Mouse (Mus musculus) yolk sac, embryonic 10.5 days (tissue): ENCODE results near the gene Exoc3l4.

ENCODE experiments used
- DNase-seq: peaks from one replicate; pipeline ENCODE4 v3.0.0-alpha.2; 2017; ENCODE audit warnings: low spot score

The Exoc3l4 gene

DNA sequence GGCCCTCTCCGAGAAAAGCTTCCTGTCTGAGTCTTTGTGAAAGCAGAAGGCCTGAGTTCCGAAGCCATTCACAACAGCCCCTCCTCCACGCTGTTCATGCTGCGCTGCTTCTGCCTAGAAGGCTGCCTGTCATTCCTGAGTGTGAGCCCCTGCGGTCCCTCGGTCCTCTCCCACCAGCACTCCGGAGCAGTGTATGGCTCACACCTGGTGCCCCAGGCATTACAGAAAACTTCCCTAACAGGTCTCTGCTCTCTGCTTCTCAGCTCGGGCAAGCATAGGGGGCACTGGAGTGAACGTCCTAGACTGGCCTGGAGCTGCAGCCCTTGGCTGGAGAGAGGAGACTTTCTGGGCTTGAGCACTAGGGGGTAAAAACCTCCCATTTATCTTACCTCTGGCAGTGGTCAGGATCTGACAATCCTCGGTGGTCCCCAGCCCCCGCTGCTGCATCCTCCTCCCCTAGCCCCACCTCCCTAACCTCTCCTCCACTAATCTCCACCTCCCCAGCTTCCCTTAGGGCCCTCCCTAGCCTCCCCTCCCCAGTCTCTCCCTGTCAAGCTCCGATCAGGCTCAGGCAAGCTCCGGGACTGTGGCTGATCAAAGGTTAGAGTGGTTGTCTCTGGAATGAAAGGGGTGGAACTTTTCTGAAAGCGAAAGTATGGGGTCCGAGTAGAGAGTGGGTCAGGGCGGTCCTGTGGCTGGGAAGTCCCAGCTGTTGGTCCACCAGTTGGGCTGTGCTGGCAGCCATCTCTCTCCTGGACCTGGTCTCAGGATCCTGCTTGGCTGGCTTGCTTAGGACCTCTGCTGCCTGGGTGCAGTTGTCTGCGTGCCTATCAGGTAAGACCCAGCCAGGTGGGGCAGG, at the start of gene Exoc3l4:
Gene Exoc3l4 (plus strand): TSS at position 97 of the 859 bp plus-strand sequence.
- DNase-seq, result peak; percentile 73

DNA sequence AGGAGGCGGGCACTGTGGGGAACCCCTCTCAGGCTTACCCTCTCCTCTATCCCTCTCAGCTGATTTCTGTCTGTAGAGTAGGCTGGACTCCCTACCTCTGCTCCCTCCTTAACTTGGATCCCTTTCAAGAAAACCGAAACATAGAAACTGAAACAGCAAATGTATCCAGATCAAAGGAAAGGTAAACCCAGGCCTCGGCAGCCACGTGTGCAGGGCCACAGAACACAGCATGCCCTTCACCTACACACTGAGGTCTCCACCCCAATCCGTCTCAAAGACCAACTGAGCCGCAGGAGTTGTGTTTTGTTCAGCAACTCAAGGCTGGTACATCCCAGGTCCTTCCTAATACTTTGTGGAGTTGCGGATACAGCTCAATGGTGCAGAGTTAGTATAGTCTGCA, 49.8 kb upstream of the Exoc3l4 start:
- DNase-seq, result no peak

DNA sequence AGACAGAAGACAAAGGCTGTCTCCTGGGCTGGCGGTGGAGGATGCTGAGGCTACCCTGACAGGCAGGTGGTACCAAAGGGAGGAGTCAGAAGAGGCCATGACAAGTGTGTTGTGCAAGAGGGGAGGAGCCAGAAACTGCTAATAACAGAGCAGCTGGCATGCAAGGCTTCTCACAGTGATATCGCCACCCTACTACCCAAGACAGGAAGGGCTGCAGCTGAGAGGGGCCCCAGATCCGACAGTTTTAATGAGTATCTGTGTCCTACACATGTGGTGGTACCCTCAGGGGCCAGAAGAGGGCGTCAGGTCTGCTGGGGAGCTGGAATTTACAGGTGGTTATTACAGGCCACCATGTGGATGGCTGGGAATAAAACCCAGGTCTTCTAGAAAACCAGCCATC, 46.6 kb upstream of the Exoc3l4 start:
- no peak for DNase-seq

DNA sequence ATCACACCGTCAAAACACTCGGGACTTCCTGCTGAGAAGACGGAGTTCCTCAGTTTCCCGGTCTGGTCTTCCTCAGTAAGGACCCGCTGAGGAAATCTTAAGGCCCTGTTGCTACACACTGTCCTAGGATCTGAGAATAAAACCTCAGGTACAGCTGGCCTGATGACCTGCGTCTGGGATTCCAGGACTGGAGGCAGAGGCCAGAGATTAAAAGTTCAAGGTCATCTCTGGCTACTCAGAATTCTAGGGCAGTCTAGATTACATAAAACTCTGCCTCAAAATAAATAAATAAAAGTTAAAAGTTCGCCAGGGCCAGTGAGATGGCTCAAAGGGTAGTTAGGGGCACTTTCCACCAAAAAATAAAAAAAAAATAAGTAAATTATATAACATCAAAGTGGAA, 44.9 kb upstream of the Exoc3l4 start:
- DNase-seq, result no peak

DNA sequence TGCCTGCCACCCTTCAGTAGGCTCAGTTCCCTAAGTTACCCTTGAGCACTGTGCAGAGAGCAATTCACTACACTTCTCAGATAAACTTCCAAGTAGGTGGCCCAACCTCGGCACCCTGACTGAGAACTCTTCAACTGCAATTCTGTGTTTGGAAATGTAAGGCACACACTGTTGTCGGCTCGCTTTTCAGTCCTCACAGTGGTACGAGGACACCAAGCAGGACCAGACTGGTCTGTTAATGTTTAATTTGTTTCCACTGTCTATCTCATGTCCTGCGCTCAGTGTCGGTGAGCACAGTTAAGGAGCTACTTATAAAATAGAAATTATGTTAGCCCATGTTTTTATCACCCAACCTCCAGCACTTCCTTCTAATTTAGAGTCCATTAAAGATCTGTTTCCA, 43.4 kb upstream of the Exoc3l4 start:
- DNase-seq, result peak; percentile 54

DNA sequence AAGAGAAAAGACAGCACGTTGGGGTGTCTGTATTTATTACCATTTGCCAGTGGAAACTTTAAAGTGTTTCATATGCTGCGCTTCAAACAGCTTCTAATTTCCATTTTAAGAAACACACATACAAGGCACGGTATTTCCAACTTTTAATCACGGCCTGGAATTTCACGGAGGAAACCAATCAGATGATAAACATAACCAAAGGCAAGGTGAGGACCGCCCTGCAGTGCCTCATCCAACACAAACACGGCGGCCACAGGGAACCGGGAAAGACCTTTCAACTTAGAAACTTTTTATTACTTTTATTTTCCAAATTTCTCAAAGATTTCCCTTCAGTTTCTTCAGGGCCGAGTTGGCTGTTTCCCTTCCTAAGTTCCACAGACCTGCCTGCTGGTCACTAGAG, 42.1 kb upstream of the Exoc3l4 start:
- no peak for DNase-seq

DNA sequence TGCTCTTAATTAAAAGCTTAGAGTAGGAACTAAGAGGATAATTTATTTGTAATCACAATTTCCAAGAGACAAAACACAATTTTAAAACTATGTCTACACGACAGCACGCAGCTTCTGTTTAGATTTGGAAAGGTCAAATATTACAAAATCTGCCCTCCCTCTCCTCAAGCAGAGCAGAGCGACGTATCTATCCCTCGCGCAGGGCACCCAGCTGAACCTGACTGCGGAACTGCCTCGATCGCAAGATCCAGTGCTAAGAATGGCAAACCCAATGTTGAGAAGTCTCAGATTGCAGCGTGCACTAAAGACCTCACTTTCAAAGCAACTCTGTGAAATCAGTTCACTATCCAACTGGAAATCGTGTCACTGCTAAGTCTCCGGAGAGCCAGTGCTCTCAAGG, 41.3 kb upstream of the Exoc3l4 start:
- no peak for DNase-seq

DNA sequence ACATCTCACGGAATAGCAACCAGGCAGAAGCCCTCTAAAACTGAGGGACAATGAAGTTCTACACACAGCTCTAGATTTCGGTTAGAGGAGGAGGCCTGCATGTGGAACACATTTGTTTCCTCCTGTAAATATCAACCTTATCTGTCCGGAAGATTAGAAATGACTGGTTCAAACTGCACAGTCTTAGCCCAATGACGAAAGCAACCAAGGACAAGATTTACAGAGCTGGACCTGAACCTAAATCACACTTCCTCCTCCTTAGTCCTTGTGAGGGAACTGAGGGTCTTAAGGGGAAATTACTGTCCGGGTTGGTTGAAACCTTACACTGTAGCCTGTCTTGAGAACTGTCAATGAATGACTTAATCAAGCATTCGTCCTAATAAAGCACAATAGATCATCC, 40.8 kb upstream of the Exoc3l4 start:
- DNase-seq, result peak; percentile 23

DNA sequence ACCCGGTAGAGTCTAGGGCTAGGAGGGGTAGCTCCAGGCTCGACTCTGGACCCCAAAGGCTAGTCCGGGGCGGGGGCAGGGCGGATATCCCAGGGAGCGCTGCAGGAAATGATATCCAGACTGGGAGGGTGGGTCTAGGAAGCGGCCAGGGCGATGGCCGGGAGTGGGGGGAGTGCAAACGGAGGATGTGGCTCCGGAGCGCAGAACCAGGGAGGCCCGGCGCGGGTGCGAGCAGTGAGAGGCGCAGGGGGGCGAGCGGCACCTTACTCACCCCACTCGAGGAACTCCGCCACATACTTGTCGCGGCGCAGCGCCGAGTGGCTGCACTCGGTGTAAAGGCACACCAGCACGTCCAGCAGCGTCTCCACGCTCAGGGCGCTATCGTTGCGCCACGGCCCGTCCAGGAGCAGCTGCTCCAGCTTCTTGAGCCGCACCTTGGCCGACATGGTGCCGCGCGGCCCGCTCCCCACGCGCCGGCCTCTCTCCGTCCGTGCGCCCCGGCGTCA, 39.9 kb upstream of the Exoc3l4 start:
- DNase-seq, result peak; percentile 76

DNA sequence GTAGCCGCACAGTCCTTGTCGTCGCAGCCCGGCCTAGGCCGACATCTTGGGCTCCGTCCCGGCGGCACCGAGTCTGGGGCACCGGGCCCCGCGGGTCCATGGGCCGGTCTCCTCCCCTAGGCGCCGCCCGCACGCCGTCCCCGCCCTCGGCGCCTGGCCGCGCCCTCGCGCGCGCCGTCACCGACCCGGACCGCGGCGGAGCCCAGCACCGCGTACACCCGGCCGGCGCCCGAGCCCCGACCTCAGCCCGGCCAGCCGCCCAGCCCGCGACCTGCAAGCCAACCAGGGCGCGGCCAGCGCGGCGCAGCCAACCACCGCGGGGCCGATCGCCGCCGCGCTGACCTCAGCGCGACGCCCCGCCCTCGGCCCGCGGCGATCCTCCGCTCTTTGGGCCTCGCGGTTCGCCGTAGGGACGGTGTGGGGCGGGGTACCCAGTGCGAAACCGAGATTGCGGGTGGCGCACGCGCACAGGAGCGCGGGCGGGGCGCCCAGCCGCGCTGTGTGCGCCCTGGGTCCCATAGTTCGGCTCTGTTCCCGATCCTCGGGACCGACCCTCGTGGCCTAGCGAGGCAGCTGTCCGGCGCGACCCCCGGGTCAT, 39.3 kb upstream of the Exoc3l4 start, which contains the start of gene Cdc42bpb:
Gene Cdc42bpb (minus strand): TSS at position 343 of the 598 bp plus-strand sequence.
- peak; percentile 90 for DNase-seq

DNA sequence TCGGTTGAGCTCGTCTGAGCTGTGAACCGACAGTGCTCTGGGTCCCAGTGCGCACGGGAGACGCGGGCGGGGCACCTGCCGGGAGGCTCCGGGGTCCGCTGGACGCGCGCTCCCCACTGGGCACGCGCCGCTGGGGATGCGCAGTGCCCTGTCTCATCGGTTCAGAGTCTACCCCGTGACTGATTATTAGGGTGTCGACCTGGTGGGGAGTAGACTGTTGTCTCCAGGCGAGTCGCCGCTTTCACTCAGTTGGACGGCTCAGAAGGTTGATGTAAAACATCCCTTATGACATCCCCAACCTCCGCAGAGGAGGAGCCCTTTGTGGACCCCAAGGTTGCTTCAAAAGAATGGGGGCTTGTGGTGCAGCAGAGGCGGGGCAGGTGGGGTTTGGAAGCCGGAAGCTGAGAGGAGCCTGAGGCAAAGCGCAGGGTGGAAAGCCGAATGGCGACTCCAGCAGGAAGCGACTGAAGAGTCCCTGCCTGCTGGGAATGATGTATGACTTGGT, 38.8 kb upstream of the Exoc3l4 start:
- no peak for DNase-seq

DNA sequence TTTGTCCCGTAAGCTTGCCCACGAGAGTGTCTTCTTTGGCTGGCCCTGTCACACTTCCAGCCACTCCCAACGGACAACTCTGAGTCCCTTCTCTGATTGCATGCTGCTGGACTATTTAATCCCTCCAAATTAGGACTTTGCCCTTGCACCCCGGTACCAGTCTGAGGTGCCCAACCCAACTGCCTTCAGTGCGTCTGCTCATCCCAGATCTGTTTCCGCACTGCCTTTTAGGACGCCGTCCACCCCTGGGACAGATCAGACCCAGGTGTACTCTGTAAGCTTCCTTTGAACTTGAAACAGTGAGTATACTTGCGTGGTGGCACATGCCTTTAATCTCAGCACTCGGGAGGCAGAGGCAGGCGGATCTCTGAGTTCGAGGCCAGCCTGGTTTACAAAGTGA, 38.0 kb upstream of the Exoc3l4 start:
- DNase-seq, result no peak

DNA sequence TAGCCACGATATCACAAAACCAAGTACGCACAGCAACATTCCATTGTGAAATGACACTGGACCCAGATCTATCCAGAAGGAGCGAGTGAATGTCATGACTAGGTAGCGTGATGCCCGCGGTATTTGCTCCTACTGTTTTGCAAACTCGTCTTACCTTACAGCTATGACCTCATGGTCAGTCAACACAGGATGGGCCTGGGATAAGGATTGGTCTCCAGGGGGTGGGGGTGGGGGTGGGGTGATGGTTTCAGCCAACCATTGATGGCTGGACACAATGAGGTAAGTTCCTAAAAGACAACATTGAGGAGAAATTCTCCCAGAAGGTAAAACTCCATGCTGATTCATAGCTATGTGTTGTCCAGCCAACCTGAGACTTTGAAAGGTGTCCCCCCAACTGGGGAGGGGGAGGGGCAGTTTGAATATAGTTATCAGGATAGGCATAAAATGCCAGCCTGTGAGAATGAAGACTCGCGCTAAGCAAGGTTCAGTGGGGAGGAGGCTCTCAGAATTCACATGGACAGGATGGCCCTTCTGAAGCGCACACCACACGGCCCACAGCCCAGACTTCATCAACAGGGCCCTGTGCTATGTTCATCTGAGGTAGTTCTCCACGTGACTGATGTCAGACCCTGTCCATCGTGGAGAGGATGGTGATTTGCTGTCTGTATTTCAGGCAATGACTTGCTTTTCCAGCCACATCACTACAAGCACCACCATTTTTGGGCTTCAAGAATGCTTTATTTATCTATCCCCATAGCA, 30.8 kb upstream of the Exoc3l4 start:
- DNase-seq, result no peak

DNA sequence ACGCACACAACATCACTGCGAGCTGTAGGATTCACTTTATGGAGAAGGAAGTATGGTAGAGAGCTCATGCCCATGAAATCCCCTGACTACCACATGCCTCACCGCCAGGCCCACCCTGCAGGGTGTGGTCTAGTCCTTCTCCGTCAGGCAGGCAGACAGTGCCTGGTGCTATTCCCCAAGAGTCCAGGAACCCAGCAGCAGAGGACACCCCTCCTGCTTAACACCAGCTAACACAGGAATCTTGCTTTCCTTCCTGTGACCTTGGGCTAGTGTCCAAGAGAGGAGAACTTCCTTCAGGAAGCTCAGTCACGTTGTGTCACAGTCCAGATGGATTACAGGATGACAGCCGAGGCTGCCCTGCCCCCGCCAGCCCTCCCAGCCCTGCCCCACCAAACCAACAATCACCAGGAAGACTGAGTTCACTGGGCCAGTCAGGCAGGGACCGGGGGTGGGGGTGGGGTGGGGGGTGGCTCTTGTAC, 30.1 kb upstream of the Exoc3l4 start:
- DNase-seq, result peak; percentile 64

DNA sequence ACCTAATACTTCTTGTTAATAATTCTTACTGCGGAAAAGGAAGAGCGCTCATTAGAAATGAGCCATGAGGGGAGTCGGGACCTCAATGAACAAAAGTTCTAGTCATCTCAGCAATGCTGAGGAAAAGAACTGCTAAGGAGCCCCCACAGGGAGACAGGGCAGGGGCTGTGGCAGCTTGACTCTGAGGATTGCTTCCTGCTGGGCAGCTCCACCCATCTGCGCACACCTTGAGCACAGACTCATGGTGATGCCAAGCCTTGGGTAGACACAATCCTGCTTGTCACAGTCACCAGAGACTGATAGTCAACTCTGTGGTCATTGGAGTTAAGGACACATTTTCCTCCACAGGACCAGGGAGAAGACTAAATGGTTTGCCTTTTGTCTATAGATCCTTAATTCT, 29.7 kb upstream of the Exoc3l4 start:
- DNase-seq, result no peak

DNA sequence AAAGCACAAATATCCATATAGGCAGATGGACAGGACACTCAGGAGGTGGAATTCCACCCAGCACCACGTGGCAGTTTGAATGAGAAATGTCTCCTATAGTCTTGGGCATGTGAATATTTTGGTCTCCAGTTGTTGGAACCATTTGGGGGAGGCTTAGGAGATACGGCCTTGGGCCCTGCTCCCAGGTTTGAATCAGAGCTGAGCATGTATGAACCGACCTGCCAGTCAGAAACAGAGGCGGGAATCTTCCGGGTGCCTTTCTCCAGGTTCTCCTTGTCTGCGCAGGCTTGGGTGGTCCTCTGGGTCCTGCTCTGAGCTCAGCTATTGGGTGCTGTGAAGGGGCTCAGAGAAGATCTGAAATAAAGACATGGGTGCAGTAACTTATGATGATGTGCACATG, 22.8 kb upstream of the Exoc3l4 start:
- DNase-seq, result no peak

DNA sequence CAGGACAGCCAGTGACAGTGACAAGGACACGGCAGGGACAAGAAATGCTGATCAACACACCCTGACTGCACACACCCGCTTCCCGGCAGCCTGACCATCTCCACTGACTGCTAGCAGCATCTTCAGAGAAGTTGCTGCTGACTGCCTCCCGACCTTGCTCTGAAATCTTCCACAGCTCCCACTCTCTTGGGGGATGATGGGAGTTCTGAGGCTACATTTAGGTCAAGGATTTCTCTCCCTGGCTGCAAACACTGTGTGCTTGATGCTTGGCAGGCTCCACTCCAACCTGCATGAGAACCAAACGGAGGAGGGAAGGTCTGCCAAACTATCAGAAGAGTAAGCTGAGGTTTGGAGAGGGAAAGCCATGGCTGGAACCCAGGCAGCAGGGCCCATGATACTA, 19.8 kb upstream of the Exoc3l4 start:
- no peak for DNase-seq

DNA sequence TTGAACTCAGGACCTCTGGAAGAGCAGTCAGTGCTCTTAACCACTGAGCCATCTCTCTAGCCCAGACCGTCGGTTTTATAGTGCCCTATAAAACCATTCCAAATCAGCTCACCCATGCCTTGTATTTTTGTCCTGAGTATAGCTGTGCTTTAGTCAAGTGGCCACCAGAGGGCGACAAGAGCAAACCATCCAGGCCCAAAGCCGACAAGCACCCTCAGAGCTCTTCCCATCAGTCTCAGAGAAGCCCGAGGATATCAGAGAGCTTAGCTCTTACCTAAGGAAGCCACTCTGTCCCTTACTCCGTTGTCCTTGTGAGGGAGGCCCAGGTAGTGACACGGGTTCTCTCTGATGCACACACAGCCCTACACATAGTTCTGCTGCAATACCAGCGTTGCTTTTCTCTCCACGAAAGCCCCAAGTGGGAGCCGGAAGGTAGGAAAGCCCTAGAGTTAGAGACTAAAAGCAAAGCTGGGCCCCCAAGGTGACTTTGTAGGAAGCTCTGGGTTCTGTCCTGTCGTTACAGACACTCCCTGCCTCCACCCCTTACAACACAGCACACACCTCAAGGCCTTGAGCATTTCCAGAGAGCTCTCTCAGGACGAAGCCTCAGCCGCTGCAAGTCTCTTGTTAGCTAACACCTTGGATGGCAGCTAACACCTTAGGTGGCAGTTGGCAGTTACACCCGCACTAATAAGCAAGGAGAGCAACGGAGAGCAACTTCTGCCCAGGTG, 15.2 kb upstream of the Exoc3l4 start:
- DNase-seq, result peak; percentile 53

DNA sequence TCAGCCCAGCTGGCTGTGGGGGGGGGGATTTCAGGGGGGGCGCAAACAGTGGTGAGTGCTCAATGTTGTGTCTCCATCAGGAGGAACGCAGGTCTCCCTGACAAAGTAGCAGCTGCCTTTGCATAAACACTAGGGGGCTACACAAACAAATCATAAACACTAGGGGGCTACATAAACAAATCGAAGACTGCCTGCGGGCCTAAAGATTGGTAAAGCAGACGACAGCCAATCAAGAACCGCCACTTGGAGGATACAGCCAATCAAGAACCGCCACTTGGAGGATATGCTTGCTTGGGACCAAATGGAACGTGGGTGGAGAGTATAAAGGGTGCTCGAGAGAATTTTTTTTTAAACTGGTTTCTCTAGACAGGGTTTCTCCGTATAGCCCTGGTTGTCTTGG, 11.9 kb upstream of the Exoc3l4 start:
- no peak for DNase-seq

DNA sequence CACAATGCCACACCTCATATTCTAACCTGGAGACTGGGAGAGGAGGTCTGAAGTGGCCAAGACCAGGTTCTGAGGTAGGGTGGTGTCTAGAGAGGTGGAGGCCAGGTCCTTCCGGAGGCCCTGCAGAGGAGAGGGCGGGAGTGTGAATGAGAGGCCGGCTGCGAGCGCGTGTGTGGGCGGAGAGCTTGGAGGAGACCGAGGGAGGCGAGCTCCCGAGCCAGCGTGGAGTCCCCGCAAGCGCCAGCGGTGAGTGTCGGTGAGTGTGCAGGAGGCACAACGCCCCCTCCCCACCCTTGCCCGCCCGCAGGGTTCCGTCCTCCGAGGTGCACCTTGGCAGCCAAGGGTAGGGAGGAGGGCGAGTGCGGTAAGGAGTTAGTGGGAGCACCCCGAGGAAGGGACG, 10.2 kb upstream of the Exoc3l4 start, which contains the start of gene Lbhd2:
Gene Lbhd2 (plus strand): TSS at position 188 of the 400 bp plus-strand sequence.
- no peak for DNase-seq

DNA sequence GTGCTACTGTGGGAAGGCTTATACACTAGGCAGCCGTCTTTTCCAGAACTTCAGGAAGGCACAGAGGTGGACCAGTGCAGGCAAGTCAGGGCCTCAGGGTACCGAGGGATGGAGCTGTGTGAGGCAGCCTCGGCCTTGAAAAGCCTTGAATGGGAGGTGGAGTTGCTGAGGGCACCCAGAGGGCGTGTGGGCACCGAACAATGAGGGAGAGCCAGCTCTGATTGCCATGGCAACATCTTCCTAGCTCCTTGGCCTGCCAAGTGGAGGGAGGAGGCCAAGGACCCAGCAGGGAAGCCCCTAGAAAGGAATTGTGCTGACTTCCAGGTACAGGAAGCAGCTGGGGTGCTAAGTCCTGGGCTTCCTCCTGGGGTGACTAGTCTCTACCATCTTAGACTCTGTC, 7.2 kb upstream of the Exoc3l4 start:
- DNase-seq, result no peak
